Mouse (Mus musculus): ENCODE data around the gene Dtx4. TPM values are rescaled to one million over a fixed set of nuclear protein-coding genes. Genes with fewer than 3 reads are reported as not detected.

Gene Dtx4
- polyA plus RNA-seq, 1 experiment, result 0.01 TPM

GRCm38 (mm10) chr19:12497909-12498308 lies 3.3 kb downstream of the Dtx4 start:
- TF ChIP-seq TAL1 (IDR thresholded peaks at IDR 0.05; ENCODE audit: low read length), result no peak
- TF ChIP-seq GATA1 (IDR thresholded peaks at IDR 0.05; ENCODE audit: low read length), result no peak

GRCm38 (mm10) chr19:12496241-12496640 lies 5.0 kb downstream of the Dtx4 start:
- H3K4me1 ChIP-seq (ENCODE audit: control insufficient read depth), result no peaks in the 10 kb centered on the region; the same call in 1 of the 2 replicates
- no peak for TF ChIP-seq GATA1 (IDR thresholded peaks at IDR 0.05; ENCODE audit: low read length)
- no peak for TF ChIP-seq TAL1 (IDR thresholded peaks at IDR 0.05; ENCODE audit: low read length)
- H3K27me3 ChIP-seq (ENCODE audit: control insufficient read depth), result peaks cover 18% of the 10 kb centered on the region
- peaks cover 3% of the 10 kb centered on the region; the same call in 1 of the 2 replicates for H3K36me3 ChIP-seq (ENCODE audit: control insufficient read depth)
- H3K4me3 ChIP-seq (replicated peaks), result no peak overlapping the region
- H3K9me3 ChIP-seq (ENCODE audit: control insufficient read depth, low read length), result no peaks in the 10 kb centered on the region

More at GRCm38 (mm10) chr19:12497909-12498308, 3.3 kb downstream of the Dtx4 start:
- Histone ChIP-seq H3K4me1 (ENCODE audit: control insufficient read depth) (peaks cover 5% of the 10 kb centered on the region), H3K27me3 (ENCODE audit: control insufficient read depth) (peaks cover 29% of the 10 kb centered on the region), H3K4me3 (replicated peaks) (no peak overlapping the region), H3K36me3 (ENCODE audit: control insufficient read depth) (no peaks in the 10 kb centered on the region), H3K9me3 (ENCODE audit: control insufficient read depth, low read length) (no peaks in the 10 kb centered on the region)

DNA sequence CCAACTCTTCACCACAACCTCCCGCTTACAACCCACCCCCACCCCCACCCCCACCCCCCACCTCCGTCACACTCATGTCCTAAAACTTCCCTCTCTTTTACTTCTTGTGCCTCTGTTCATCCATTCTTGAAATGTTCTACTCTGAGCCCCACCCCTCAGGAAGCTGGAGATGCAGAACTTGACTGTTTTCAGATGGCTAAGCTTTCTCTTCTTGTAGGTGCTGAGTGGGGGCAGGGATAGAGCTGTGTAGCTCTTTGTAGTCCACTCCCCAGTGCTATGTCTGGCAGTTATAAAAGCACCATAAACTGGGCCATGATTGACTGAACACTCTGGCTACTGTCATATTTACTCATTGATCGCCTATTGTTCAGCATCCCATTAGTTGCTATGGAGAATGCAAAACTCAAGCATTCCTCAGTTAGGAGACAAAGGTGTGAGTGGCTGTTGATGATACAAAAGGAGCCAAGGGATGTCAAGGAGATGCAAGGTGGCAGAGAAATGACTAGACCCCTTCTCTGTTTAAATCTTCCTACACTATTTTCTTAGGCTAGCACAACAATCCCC lies 6.2 kb downstream of the Dtx4 start:
- Histone ChIP-seq H3K36me3 (ENCODE audit: control insufficient read depth) (peaks cover 3% of the 10 kb centered on the region; the same call in 1 of the 2 replicates), H3K27me3 (ENCODE audit: control insufficient read depth) (peaks cover 6% of the 10 kb centered on the region), H3K4me3 (replicated peaks) (no peak overlapping the region), H3K4me1 (ENCODE audit: control insufficient read depth) (no peaks in the 10 kb centered on the region), H3K9me3 (ENCODE audit: control insufficient read depth, low read length) (no peaks in the 10 kb centered on the region)
- TF ChIP-seq TAL1 (IDR thresholded peaks at IDR 0.05; ENCODE audit: low read length), result no peak
- TF ChIP-seq GATA1 (IDR thresholded peaks at IDR 0.05; ENCODE audit: low read length), result no peak

DNA sequence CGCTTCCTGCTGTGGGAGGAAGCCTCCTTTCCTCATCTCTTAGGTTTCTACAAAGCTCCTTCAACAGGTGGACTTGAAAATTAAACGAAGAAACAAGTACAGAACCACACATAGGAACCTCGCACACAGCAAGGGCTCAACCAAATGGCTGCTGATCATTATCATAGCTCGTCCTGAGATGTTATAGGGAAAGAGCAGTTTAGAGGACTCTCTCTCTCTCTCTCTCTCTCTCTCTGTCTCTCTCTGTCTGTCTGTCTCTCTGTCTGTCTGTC lies 7.1 kb downstream of the Dtx4 start:
- peaks cover 3% of the 10 kb centered on the region; the same call in 1 of the 2 replicates for H3K36me3 ChIP-seq (ENCODE audit: control insufficient read depth)
- H3K27me3 ChIP-seq (ENCODE audit: control insufficient read depth), result no peaks in the 10 kb centered on the region
- no peak for TF ChIP-seq TAL1 (IDR thresholded peaks at IDR 0.05; ENCODE audit: low read length)
- TF ChIP-seq GATA1 (IDR thresholded peaks at IDR 0.05; ENCODE audit: low read length), result no peak
- no peaks in the 10 kb centered on the region for H3K9me3 ChIP-seq (ENCODE audit: control insufficient read depth, low read length)
- no peak overlapping the region for H3K4me3 ChIP-seq (replicated peaks)
- H3K4me1 ChIP-seq (ENCODE audit: control insufficient read depth), result no peaks in the 10 kb centered on the region

DNA sequence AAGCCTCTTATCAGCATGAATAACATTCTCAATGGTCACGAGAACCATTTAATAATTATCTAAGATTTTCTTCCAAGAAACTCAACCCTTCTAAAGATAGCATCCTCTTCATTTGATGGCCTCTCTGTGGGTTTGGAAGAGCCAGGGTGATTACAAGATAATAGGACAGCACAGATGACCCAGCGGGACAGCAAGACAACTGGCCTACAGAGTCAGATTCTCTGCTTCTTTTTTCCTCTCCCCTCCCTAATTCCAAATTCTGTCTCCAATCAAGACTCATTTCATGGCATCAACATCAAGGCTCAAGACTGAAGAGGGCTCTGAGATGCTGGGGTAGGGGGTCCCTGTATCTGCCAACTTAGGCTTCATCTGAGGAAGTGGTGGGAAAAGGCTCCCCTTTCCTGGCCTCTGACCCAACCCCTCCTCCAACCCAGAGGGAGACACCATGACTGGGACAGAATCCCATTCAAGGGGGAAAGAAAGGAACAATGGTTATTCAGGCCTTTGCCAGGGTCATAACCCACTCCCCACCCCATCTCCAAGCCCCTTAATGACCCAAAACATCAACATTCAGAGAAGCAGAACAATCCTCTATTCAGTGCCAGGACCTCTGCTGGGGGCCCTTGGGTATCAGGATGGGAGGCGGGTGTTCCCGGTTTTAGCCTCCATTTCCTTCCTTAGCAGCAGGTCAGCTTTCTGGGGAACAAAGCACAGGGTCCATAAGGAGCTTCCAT lies 7.6 kb downstream of the Dtx4 start:
- H3K27me3 ChIP-seq (ENCODE audit: control insufficient read depth), result no peaks in the 10 kb centered on the region
- H3K4me1 ChIP-seq (ENCODE audit: control insufficient read depth), result no peaks in the 10 kb centered on the region
- TF ChIP-seq GATA1 (IDR thresholded peaks at IDR 0.05; ENCODE audit: low read length) (no peak), TAL1 (IDR thresholded peaks at IDR 0.05; ENCODE audit: low read length) (no peak)
- H3K36me3 ChIP-seq (ENCODE audit: control insufficient read depth), result peaks cover 3% of the 10 kb centered on the region; the same call in 1 of the 2 replicates
- no peak overlapping the region for H3K4me3 ChIP-seq (replicated peaks)
- no peaks in the 10 kb centered on the region for H3K9me3 ChIP-seq (ENCODE audit: control insufficient read depth, low read length)

DNA sequence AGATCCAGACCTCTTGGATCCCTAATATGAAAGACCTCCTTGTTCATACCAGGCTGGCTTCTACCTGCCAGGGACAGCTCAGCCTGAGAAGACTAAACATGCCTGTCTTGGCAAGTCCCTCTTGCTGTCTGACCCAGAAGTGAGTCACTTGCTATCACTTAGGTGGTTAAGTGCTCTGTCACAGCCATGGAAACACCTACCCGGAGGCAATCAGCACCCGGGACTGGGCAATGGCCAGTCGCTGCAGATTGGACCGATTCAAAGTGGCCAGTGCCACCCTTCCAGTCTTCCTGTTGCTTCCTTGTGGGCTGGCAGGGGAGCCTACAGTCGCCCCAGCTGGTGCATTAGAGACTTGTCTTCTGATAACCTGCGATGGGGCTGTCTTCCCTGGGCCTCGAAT lies 9.6 kb downstream of the Dtx4 start:
- Histone ChIP-seq H3K9me3 (ENCODE audit: control insufficient read depth, low read length) (no peaks in the 10 kb centered on the region), H3K4me3 (replicated peaks) (no peak overlapping the region), H3K36me3 (ENCODE audit: control insufficient read depth) (peaks cover 3% of the 10 kb centered on the region; the same call in 1 of the 2 replicates), H3K27me3 (ENCODE audit: control insufficient read depth) (no peaks in the 10 kb centered on the region), H3K4me1 (ENCODE audit: control insufficient read depth) (no peaks in the 10 kb centered on the region)
- TF ChIP-seq GATA1 (IDR thresholded peaks at IDR 0.05; ENCODE audit: low read length), result no peak
- no peak for TF ChIP-seq TAL1 (IDR thresholded peaks at IDR 0.05; ENCODE audit: low read length)

- TF ChIP-seq TAL1 (IDR thresholded peaks at IDR 0.05; ENCODE audit: low read length), result no peak
- TF ChIP-seq GATA1 (IDR thresholded peaks at IDR 0.05; ENCODE audit: low read length), result no peak
- Histone ChIP-seq H3K4me3 (replicated peaks) (no peak overlapping the region), H3K9me3 (ENCODE audit: control insufficient read depth, low read length) (no peaks in the 10 kb centered on the region), H3K36me3 (ENCODE audit: control insufficient read depth) (peaks cover 3% of the 10 kb centered on the region; the same call in 1 of the 2 replicates), H3K27me3 (ENCODE audit: control insufficient read depth) (no peaks in the 10 kb centered on the region), H3K4me1 (ENCODE audit: control insufficient read depth) (no peaks in the 10 kb centered on the region)
Measured at GRCm38 (mm10) chr19:12489675-12490570, 11.3 kb downstream of the Dtx4 start.

DNA sequence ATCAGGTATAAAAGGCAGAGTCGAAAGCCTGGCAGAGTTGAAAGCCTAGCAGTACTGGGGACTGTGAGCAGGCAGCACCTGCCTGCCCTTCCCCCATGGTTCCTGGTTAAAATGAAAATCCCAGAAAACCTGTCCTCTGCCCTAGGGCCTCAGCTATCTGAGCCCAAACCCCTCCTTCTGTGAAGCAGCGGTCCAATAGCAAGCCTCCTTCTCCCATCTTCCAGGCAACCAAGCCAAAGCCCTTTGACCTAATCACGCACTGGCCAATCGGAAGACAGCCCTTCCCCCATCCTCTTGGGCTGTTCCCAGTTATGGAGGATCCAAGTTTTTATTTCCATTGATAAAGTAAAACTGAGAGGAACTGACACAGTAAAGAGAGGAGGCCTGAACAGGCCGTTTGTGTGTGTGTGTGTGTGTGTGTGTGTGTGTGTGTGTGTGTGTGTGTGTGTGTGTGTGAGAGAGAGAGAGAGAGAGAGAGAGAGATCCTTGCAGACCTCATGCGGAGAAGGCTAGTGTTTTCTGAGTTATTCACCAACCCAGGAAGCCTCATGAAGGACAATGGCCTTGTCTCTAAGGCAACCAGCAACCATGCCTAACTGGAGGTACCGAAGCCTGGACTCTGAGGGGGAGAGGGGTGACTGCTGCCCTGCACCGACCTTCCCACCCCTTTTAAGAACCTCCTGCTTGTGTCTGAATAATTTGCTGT lies 12.1 kb downstream of the Dtx4 start:
- Histone ChIP-seq H3K4me1 (ENCODE audit: control insufficient read depth) (no peaks in the 10 kb centered on the region), H3K36me3 (ENCODE audit: control insufficient read depth) (peaks cover 3% of the 10 kb centered on the region; the same call in 1 of the 2 replicates), H3K4me3 (replicated peaks) (no peak overlapping the region), H3K9me3 (ENCODE audit: control insufficient read depth, low read length) (no peaks in the 10 kb centered on the region), H3K27me3 (ENCODE audit: control insufficient read depth) (no peaks in the 10 kb centered on the region)
- TF ChIP-seq GATA1 (IDR thresholded peaks at IDR 0.05; ENCODE audit: low read length) (no peak), TAL1 (IDR thresholded peaks at IDR 0.05; ENCODE audit: low read length) (no peak)
